Mouse (Mus musculus): ENCODE results near the gene Pcx.
A peak's percentile ranks its signal among the peaks of the same experiment; 100 is the strongest.

Pcx gene

GRCm38 (mm10) chr19:4509986-4510963 is at the start of gene Pcx:
Gene Pcx, plus strand, starts transcription at chr19:4510472.
- peak; percentile 99 for DNase-seq (ENCODE audit: low read depth, low spot score)

GRCm38 (mm10) chr19:4461981-4462380 is 48.3 kb upstream of the Pcx start:
- no peak for DNase-seq (ENCODE audit: low read depth, low spot score)

- DNase-seq (ENCODE audit: low read depth, low spot score): no peak
Measured at GRCm38 (mm10) chr19:4464666-4465065, 45.6 kb upstream of the Pcx start.

GRCm38 (mm10) chr19:4468363-4468762 is 41.9 kb upstream of the Pcx start:
- DNase-seq (ENCODE audit: low read depth, low spot score): no peak

- no peak for DNase-seq (ENCODE audit: low read depth, low spot score)
Measured at GRCm38 (mm10) chr19:4473549-4473948, 36.7 kb upstream of the Pcx start.

GRCm38 (mm10) chr19:4474739-4475138 is 35.5 kb upstream of the Pcx start:
- no peak for DNase-seq (ENCODE audit: low read depth, low spot score)

GRCm38 (mm10) chr19:4475224-4475925 is 34.9 kb upstream of the Pcx start:
- DNase-seq (ENCODE audit: low read depth, low spot score): no peak

GRCm38 (mm10) chr19:4476601-4477257 is 33.5 kb upstream of the Pcx start:
- DNase-seq (ENCODE audit: low read depth, low spot score): no peak

- DNase-seq (ENCODE audit: low read depth, low spot score): no peak
Measured at GRCm38 (mm10) chr19:4477345-4478189, 32.7 kb upstream of the Pcx start, which contains the start of gene Syt12. Gene Syt12, minus strand, starts transcription at chr19:4477447.

- DNase-seq (ENCODE audit: low read depth, low spot score): no peak
Measured at GRCm38 (mm10) chr19:4478190-4478516, 32.1 kb upstream of the Pcx start.

GRCm38 (mm10) chr19:4480041-4480440 is 30.2 kb upstream of the Pcx start:
- no peak for DNase-seq (ENCODE audit: low read depth, low spot score)

GRCm38 (mm10) chr19:4481326-4481725 is 28.9 kb upstream of the Pcx start:
- DNase-seq (ENCODE audit: low read depth, low spot score): peak; percentile 80

GRCm38 (mm10) chr19:4482111-4482859 is 28.0 kb upstream of the Pcx start:
- no peak for DNase-seq (ENCODE audit: low read depth, low spot score)

GRCm38 (mm10) chr19:4485006-4485405 is 25.3 kb upstream of the Pcx start:
- no peak for DNase-seq (ENCODE audit: low read depth, low spot score)

GRCm38 (mm10) chr19:4487877-4488276 is 22.4 kb upstream of the Pcx start:
- no peak for DNase-seq (ENCODE audit: low read depth, low spot score)

- no peak for DNase-seq (ENCODE audit: low read depth, low spot score)
Measured at GRCm38 (mm10) chr19:4491080-4491695, 19.1 kb upstream of the Pcx start.

GRCm38 (mm10) chr19:4492526-4493296 is 17.6 kb upstream of the Pcx start:
- no peak for DNase-seq (ENCODE audit: low read depth, low spot score)

GRCm38 (mm10) chr19:4494707-4495106 is 15.6 kb upstream of the Pcx start:
- DNase-seq (ENCODE audit: low read depth, low spot score): no peak

- DNase-seq (ENCODE audit: low read depth, low spot score): no peak
Measured at GRCm38 (mm10) chr19:4495814-4496213, 14.5 kb upstream of the Pcx start.

All from telencephalon, adult 2 months (tissue).